Mouse (Mus musculus) adrenal gland, adult (tissue): ENCODE measurements around the gene Cadm2.

Experiments used
- DNase-seq, 2 experiments: peaks; one replicate each; pipeline ENCODE4 v3.0.0; 2022 to 2023; ENCODE audit warnings: low spot score in 1 of 2; ENCODE audit not compliant: inconsistent age in 2 of 2

The Cadm2 gene

DNA sequence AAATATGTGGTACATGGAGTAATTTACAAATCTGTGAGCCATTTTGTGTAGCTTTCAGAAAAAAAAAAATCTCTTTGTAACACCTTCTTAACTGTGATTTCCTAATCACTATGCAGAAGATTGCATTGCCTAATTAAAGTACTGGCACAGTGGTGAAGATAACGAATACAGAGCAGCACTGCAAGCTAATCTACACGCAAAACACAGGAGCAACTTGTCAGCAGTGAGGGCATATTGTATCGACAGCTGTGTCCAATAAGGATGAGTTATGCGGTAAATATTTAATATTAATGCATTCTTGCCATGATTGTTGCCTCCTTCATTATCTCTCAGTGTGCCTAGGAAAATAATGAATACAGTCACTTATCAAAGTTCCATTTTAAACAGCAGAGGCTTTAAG is 445.3 kb downstream of the Cadm2 start:
- DNase-seq, result no peak

- DNase-seq, result no peak
Observed at GRCm38 (mm10) chr16:67162211-67162790, 458.4 kb downstream of the Cadm2 start.

DNA sequence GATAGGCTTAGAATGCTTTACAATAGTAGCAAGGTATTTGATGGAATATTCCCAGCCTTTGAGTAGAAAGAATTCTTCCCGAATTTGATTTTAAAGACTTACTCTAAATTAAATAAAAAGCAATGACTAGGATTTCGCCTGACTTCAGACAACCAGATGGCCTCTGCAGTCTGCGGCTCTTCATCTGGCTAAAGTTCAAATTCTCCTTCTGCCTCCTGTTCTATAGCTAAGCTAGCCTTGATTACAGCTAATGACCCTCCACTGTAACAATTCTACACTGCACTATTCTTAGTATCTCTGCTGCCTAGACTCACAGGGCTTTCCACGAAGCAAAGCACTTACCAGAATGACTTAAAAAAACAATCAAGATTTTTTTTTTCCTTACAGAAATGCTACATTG is 495.9 kb downstream of the Cadm2 start:
- DNase-seq, result no peak

DNA sequence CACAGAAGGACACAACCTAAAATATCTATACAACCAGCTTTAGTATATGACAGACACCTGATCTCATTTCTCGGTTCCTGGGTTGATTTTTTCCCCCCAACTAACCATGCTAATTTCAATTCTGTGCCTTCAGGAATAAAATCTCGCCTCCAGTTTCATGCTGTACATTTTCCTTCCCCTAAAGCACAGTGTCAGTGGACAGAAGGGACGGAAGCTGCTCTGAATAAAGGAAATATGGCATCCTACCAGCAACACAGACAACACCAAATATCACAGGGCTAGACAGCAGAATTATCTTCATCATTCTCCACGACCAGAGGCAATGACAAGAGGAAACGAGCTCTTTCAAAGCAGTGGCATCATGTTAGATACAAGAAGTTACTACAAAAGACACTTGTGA is 498.2 kb downstream of the Cadm2 start:
- no peak for DNase-seq

DNA sequence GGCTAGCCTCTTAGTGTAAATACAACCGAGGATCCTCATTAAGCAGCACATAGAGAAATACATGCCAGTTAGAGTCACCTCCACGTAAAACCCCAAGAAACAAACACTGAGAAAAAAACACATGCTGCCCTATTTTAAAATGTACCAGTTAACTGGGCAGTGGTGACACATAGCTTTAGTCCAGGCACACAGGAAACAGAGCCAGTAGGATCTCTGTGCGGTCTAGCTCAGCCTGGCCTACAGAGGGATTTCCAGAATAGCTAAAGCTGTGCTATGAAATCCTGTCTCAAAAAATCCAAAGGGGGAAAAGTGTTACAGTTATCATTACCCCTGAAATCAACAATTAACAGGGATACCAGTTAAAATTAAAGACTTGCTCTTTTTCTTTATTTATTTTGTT is 498.9 kb downstream of the Cadm2 start:
- DNase-seq, result no peak

- no peak for DNase-seq
Observed at GRCm38 (mm10) chr16:67106478-67107061, 514.1 kb downstream of the Cadm2 start.

- no peak for DNase-seq
Observed at GRCm38 (mm10) chr16:67096706-67097105, 524.0 kb downstream of the Cadm2 start.

GRCm38 (mm10) chr16:67095916-67096315 is 524.8 kb downstream of the Cadm2 start:
- no peak for DNase-seq

- peak in 1 of 2 experiments; percentile 22 for DNase-seq
Observed at GRCm38 (mm10) chr16:67089747-67090146, 531.0 kb downstream of the Cadm2 start.

DNA sequence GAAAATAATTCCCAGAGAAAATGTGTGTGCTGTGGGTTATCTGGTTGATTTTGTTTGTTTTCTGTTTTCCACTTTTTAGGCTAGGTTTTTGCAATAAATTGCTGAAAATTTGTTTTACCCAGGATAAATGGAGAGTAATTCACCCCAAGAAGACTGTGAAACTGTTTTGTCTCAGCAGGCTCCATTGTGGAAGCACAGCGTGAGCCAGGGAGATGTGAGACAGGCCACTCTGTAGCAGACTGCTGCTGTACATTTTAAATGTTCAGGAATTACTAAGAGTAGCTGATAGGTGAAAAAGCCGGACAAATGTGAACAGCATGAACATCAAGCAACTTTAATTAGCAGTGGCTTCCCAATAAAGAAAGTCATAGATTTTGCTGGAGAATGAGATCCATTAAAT is 541.4 kb downstream of the Cadm2 start:
- no peak for DNase-seq

DNA sequence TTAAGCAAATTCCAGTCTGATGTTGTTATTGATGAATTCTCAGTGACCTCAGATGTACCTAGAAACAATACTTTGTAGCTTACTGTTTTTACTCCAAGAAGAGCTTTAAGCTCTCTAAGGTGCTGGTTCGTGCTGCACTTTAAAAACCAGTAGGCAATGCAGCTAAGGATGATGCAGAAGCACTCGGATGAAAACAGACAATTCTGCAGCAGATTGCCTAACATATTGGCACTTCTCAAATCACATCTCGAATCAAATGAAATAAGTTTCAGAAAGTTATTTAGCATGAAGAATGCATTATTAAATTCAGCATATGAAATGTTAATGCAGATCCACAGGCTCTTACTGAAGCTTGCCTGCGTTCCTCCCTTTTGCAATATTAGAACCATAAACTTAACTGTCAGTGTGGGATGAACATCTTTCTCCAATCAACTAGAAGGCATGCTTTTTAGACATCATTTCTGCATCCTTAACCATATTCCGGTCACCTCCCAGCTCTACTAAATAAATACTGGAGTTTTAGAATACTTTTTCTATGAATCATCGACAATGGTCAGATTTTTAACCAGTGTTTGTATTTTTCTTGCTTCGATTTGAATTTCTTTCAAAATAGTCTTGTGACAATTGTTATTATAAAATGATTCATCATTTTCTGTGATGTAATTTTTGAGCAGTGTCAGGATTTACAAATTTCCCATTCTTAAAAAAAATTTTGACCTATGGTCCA is 544.4 kb downstream of the Cadm2 start:
- no peak for DNase-seq

- DNase-seq, result no peak
Observed at GRCm38 (mm10) chr16:67068461-67068860, 552.2 kb downstream of the Cadm2 start.

- DNase-seq, result no peak
Observed at GRCm38 (mm10) chr16:67030918-67031317, 589.8 kb downstream of the Cadm2 start.

DNA sequence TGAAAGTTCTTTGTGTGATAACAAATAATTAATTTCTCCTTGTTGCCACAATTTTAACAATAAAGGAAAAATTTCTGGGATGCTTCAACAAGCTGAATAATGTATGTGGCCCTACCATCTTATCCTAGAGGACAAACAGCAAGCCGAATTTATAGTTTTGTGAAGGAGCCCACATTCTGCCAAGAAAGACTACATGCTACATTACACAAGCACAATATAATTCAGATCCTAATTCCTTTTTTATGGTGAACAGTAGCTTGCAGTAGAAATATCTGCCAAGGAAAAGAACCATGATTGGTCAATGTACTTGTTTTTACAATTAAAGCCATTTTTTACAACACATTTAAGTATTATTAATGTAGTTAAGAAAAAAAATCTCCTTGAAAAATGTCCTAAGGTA is 600.9 kb downstream of the Cadm2 start:
- DNase-seq, result no peak

DNA sequence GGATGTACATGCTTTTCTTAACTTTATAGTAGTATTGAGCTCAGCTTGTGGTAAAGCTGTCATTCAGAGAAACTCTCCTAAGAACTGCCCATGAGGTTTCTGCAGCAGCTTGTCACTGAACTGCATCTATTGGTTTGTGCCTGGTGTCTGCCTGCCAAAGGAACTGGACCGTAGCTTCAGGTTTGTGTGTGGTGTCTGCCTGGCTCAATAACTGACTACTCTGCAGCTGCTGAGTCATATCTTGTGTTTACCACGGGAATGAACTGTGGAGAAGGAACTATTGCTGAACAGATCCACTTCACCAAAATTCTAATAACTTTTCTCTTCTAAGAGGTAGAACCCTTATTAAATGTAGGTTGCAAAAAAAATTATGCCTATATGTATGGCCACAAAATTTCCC is 603.0 kb downstream of the Cadm2 start:
- no peak for DNase-seq

- no peak for DNase-seq
Observed at GRCm38 (mm10) chr16:67003161-67003560, 617.5 kb downstream of the Cadm2 start.

- DNase-seq, result no peak
Observed at GRCm38 (mm10) chr16:67001707-67002106, 619.0 kb downstream of the Cadm2 start.

GRCm38 (mm10) chr16:66997461-66997860 is 623.2 kb downstream of the Cadm2 start:
- DNase-seq, result no peak

DNA sequence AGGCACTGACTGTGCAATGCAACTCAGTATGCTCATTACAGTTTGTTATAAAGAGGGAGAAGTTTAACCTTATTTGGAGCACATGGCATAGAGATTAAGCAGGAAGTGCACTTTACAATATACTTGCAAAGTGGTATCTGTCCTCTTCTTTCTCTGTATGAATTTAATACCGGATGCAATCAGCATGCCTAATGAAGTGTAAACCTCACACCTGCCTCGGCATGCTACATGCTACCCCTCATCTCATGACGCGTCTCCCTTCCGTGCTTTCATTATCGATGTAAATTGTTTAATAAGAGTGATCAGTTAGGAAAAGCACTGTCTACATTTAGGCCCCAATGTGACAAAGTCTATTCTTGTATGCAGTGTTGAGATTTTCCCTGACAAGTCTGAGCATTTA is 633.0 kb downstream of the Cadm2 start:
- DNase-seq, result no peak

DNA sequence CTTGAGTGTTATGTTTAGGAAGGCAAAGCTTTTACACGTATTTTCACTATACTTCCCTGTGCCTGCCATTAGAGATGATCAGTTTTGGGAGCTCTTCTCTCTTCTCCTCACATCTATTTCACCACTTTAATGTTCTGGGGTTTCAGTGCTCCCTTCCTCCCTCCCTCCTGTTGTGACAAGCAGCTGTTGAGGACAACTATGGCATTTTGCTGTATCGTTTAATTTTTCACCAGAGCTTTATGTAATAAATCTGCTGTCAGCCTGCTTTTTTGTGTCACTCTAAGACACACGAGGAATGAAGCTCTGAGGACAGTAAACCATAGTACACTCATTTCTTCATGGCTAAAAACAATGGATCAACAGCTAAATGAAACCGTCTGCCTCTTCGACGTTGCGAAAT is 633.8 kb downstream of the Cadm2 start:
- no peak for DNase-seq

- DNase-seq, result peak in 1 of 2 experiments; percentile 7
Observed at GRCm38 (mm10) chr16:66970912-66971311, 649.8 kb downstream of the Cadm2 start.

GRCm38 (mm10) chr16:66969520-66970144 is 651.1 kb downstream of the Cadm2 start:
- DNase-seq, result peak in 1 of 2 experiments; percentile 14
